Mouse (Mus musculus): ENCODE data around the gene Auts2. TPM values are rescaled to one million over a fixed set of nuclear protein-coding genes. Genes with fewer than 3 reads are reported as not detected.

Auts2 gene
- polyA plus RNA-seq, 1 experiment from 2014 or later = 56.7 TPM

GRCm38 (mm10) chr5:132526395-132526794 lies 16.7 kb downstream of the Auts2 start:
- Histone ChIP-seq H3K4me3 (no peak overlapping the region), H3K36me3 (no peaks in the 10 kb centered on the region), H3K4me1 (replicated peaks) (peaks cover 80% of the 10 kb centered on the region), H3K27me3 (ENCODE audit: insufficient read depth, poor library complexity, severe bottlenecking) (no peaks in the 10 kb centered on the region), H3K27ac (no peak overlapping the region), H3K9me3 (no peaks in the 10 kb centered on the region)
- no peak for DNase-seq (ENCODE audit: low spot score)
- WGBS = 34% methylated on average over 3 of the region's 3 CpGs

- no peak overlapping the region for H3K27ac ChIP-seq
- no peaks in the 10 kb centered on the region for H3K9me3 ChIP-seq
- H3K27me3 ChIP-seq (ENCODE audit: insufficient read depth, poor library complexity, severe bottlenecking) = no peaks in the 10 kb centered on the region
- no peak overlapping the region for H3K4me3 ChIP-seq
- peaks cover 72% of the 10 kb centered on the region for H3K4me1 ChIP-seq (replicated peaks)
- no peaks in the 10 kb centered on the region for H3K36me3 ChIP-seq
- WGBS = 37% methylated on average over 12 of the region's 12 CpGs
- no peak for DNase-seq (ENCODE audit: low spot score)
These were observed 21.7 kb downstream of the Auts2 start for GRCm38 (mm10) chr5:132521358-132521873.

- no peak for DNase-seq (ENCODE audit: low spot score)
- 72% methylated on average over 6 of the region's 6 CpGs for WGBS
- Histone ChIP-seq H3K4me3 (no peak overlapping the region), H3K27ac (no peak overlapping the region), H3K9me3 (no peaks in the 10 kb centered on the region), H3K4me1 (replicated peaks) (peaks cover 79% of the 10 kb centered on the region), H3K36me3 (no peaks in the 10 kb centered on the region), H3K27me3 (ENCODE audit: insufficient read depth, poor library complexity, severe bottlenecking) (no peaks in the 10 kb centered on the region; the same call in 1 of the 2 replicates)
These were observed 25.3 kb downstream of the Auts2 start for GRCm38 (mm10) chr5:132517879-132518278.

GRCm38 (mm10) chr5:132514521-132514920 lies 28.6 kb downstream of the Auts2 start:
- Histone ChIP-seq H3K27ac (no peak overlapping the region), H3K27me3 (ENCODE audit: insufficient read depth, poor library complexity, severe bottlenecking) (peaks cover 8% of the 10 kb centered on the region), H3K36me3 (no peaks in the 10 kb centered on the region), H3K4me1 (replicated peaks) (peaks cover 64% of the 10 kb centered on the region), H3K9me3 (no peaks in the 10 kb centered on the region), H3K4me3 (no peak overlapping the region)
- WGBS = 88% methylated on average over 6 of the region's 6 CpGs
- DNase-seq (ENCODE audit: low spot score) = no peak

GRCm38 (mm10) chr5:132513206-132513605 lies 29.9 kb downstream of the Auts2 start:
- Histone ChIP-seq H3K27ac (no peak overlapping the region), H3K4me3 (no peak overlapping the region), H3K9me3 (no peaks in the 10 kb centered on the region), H3K4me1 (replicated peaks) (peaks cover 60% of the 10 kb centered on the region), H3K36me3 (no peaks in the 10 kb centered on the region), H3K27me3 (ENCODE audit: insufficient read depth, poor library complexity, severe bottlenecking) (peaks cover 13% of the 10 kb centered on the region)
- WGBS = 32% methylated on average over 7 of the region's 7 CpGs
- no peak for DNase-seq (ENCODE audit: low spot score)

- Histone ChIP-seq H3K27me3 (ENCODE audit: insufficient read depth, poor library complexity, severe bottlenecking) (peaks cover 20% of the 10 kb centered on the region), H3K9me3 (no peaks in the 10 kb centered on the region), H3K27ac (no peak overlapping the region), H3K4me1 (replicated peaks) (peaks cover 38% of the 10 kb centered on the region), H3K36me3 (no peaks in the 10 kb centered on the region), H3K4me3 (no peak overlapping the region)
- 28% methylated on average over 9 of the region's 9 CpGs for WGBS
- no peak for DNase-seq (ENCODE audit: low spot score)
These were observed 33.7 kb downstream of the Auts2 start for GRCm38 (mm10) chr5:132509464-132509885.

GRCm38 (mm10) chr5:132504893-132505292 lies 38.3 kb downstream of the Auts2 start:
- H3K4me1 ChIP-seq (replicated peaks) = peaks cover 42% of the 10 kb centered on the region
- 91% methylated on average over 1 of the region's 1 CpGs for WGBS
- H3K9me3 ChIP-seq = no peaks in the 10 kb centered on the region
- H3K4me3 ChIP-seq = no peak overlapping the region
- no peak overlapping the region for H3K27ac ChIP-seq
- H3K27me3 ChIP-seq (ENCODE audit: insufficient read depth, poor library complexity, severe bottlenecking) = peaks cover 28% of the 10 kb centered on the region
- H3K36me3 ChIP-seq = no peaks in the 10 kb centered on the region
- no peak for DNase-seq (ENCODE audit: low spot score)

- DNase-seq (ENCODE audit: low spot score) = no peak
- WGBS = 98% methylated on average over 2 of the region's 2 CpGs
- Histone ChIP-seq H3K4me1 (replicated peaks) (peaks cover 31% of the 10 kb centered on the region), H3K36me3 (no peaks in the 10 kb centered on the region), H3K9me3 (no peaks in the 10 kb centered on the region), H3K27ac (no peak overlapping the region), H3K4me3 (no peak overlapping the region), H3K27me3 (ENCODE audit: insufficient read depth, poor library complexity, severe bottlenecking) (peaks cover 34% of the 10 kb centered on the region)
These were observed 39.7 kb downstream of the Auts2 start for GRCm38 (mm10) chr5:132503431-132503830.

- WGBS = 19% methylated on average over 5 of the region's 5 CpGs
- Histone ChIP-seq H3K27ac (no peak overlapping the region), H3K9me3 (no peaks in the 10 kb centered on the region), H3K36me3 (no peaks in the 10 kb centered on the region), H3K4me3 (no peak overlapping the region), H3K27me3 (ENCODE audit: insufficient read depth, poor library complexity, severe bottlenecking) (peaks cover 36% of the 10 kb centered on the region), H3K4me1 (replicated peaks) (peaks cover 35% of the 10 kb centered on the region)
- DNase-seq (ENCODE audit: low spot score) = no peak
These were observed 41.1 kb downstream of the Auts2 start for GRCm38 (mm10) chr5:132502036-132502435.

GRCm38 (mm10) chr5:132500817-132501231 lies 42.3 kb downstream of the Auts2 start:
- 0% methylated on average over 3 of the region's 3 CpGs for WGBS

GRCm38 (mm10) chr5:132498896-132499295 lies 44.2 kb downstream of the Auts2 start:
- WGBS = 71% methylated on average over 2 of the region's 2 CpGs
- peaks cover 38% of the 10 kb centered on the region for H3K4me1 ChIP-seq (replicated peaks)

More at GRCm38 (mm10) chr5:132500817-132501231, 42.3 kb downstream of the Auts2 start:
- peak; percentile 52 for DNase-seq (ENCODE audit: low spot score)
- peaks cover 38% of the 10 kb centered on the region for H3K4me1 ChIP-seq (replicated peaks)
- no peaks in the 10 kb centered on the region for H3K36me3 ChIP-seq
- peak overlapping the region; percentile 31 for H3K4me3 ChIP-seq
- no peaks in the 10 kb centered on the region for H3K9me3 ChIP-seq
- peaks cover 34% of the 10 kb centered on the region for H3K27me3 ChIP-seq (ENCODE audit: insufficient read depth, poor library complexity, severe bottlenecking)
- H3K27ac ChIP-seq = no peak overlapping the region

GRCm38 (mm10) chr5:132498045-132498444 lies 45.1 kb downstream of the Auts2 start:
- H3K36me3 ChIP-seq = no peaks in the 10 kb centered on the region
- no peak overlapping the region for H3K27ac ChIP-seq
- 84% methylated on average over 5 of the region's 5 CpGs for WGBS
- no peak overlapping the region for H3K4me3 ChIP-seq
- peaks cover 38% of the 10 kb centered on the region for H3K4me1 ChIP-seq (replicated peaks)
- H3K9me3 ChIP-seq = no peaks in the 10 kb centered on the region
- H3K27me3 ChIP-seq (ENCODE audit: insufficient read depth, poor library complexity, severe bottlenecking) = peaks cover 33% of the 10 kb centered on the region
- DNase-seq (ENCODE audit: low spot score) = no peak

More at GRCm38 (mm10) chr5:132498896-132499295, 44.2 kb downstream of the Auts2 start:
- DNase-seq (ENCODE audit: low spot score) = no peak
- Histone ChIP-seq H3K27me3 (ENCODE audit: insufficient read depth, poor library complexity, severe bottlenecking) (peaks cover 38% of the 10 kb centered on the region), H3K36me3 (no peaks in the 10 kb centered on the region), H3K27ac (no peak overlapping the region), H3K9me3 (no peaks in the 10 kb centered on the region), H3K4me3 (no peak overlapping the region)

- WGBS = 91% methylated on average over 1 of the region's 1 CpGs
- no peak for DNase-seq (ENCODE audit: low spot score)
- Histone ChIP-seq H3K4me3 (no peak overlapping the region), H3K36me3 (no peaks in the 10 kb centered on the region), H3K27ac (no peak overlapping the region), H3K27me3 (ENCODE audit: insufficient read depth, poor library complexity, severe bottlenecking) (peaks cover 4% of the 10 kb centered on the region; the same call in 1 of the 2 replicates), H3K9me3 (no peaks in the 10 kb centered on the region), H3K4me1 (replicated peaks) (peaks cover 45% of the 10 kb centered on the region)
These were observed 50.4 kb downstream of the Auts2 start for GRCm38 (mm10) chr5:132492793-132493192.

GRCm38 (mm10) chr5:132492040-132492439 lies 51.1 kb downstream of the Auts2 start:
- H3K4me3 ChIP-seq = no peak overlapping the region
- DNase-seq (ENCODE audit: low spot score) = no peak
- no peaks in the 10 kb centered on the region for H3K9me3 ChIP-seq
- no peaks in the 10 kb centered on the region for H3K36me3 ChIP-seq
- H3K27me3 ChIP-seq (ENCODE audit: insufficient read depth, poor library complexity, severe bottlenecking) = 0 out of 2 replicates have a peak, but pooled peaks cover 4% of the 10 kb centered on the region
- no peak overlapping the region for H3K27ac ChIP-seq
- peaks cover 50% of the 10 kb centered on the region for H3K4me1 ChIP-seq (replicated peaks)
